Mouse (Mus musculus) embryonic fibroblast, embryonic 13.5 days (primary cell): ENCODE measurements around the gene Robo1.

Source experiments
- CTCF ChIP-seq: IDR thresholded peaks from 2 replicates; pipeline ENCODE4 v1.5.1; 2011; ENCODE audit warnings: mild to moderate bottlenecking, control low read depth, low read length, moderate library complexity, borderline replicate concordance; ENCODE audit not compliant: insufficient read depth
- POLR2A ChIP-seq: IDR thresholded peaks from 2 replicates; pipeline ENCODE4 v1.6.1; 2011; ENCODE audit warnings: low read depth, mild to moderate bottlenecking, control low read depth, low read length, moderate library complexity

DNA sequence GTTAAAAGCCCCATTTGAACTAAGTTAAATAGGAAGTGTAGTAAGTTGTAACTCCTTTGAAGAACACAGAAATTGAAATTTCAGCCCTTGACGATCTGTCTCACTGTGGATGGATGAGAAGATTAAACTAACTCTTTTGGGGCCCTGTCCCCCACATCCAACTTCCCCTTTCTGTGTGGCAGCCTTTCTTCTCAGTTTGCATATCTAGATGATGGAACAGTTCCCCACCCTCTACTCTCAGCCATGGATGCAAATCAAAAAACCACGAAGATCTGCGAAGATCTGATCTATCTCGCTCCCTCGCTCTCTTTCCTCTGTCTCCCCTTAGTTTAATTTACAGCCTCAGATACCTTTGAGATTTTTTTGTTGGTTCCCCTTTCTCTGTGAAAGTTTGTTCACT is 357.3 kb downstream of the Robo1 start:
- TF ChIP-seq CTCF (no peak), POLR2A (no peak)
